Mouse (Mus musculus) kidney, postnatal 0 days (tissue): ENCODE results near the gene Klf3. TPM values are rescaled to one million over a fixed set of nuclear protein-coding genes. Genes with fewer than 3 reads are reported as not detected.

Source experiments
- ATAC-seq: fragments of 200-750 bp; cut with Nextera tagmentation; replicated peaks from 2 replicates; pipeline ENCODE4 v1.8.0; 2017; ENCODE audit warnings: low read depth, moderate number of reproducible peaks, moderate TSS enrichment, moderate library complexity; ENCODE audit not compliant: low FRiP score
- DNase-seq: peaks from one replicate; pipeline ENCODE4 v3.0.0-alpha.2; 2016; ENCODE audit warnings: low spot score
- H3K27ac ChIP-seq: fragments of 300-500 bp; sonication (generic); 2 replicates; pipeline ENCODE4 v1.5.1; 2014; ENCODE audit warnings: mild to moderate bottlenecking
- H3K27me3 ChIP-seq: fragments of 300-500 bp; sonication (generic); 2 replicates; pipeline ENCODE4 v1.6.1; 2014; ENCODE audit warnings: low read length, mixed read lengths; ENCODE audit not compliant: insufficient read depth
- H3K36me3 ChIP-seq: fragments of 300-500 bp; sonication (generic); 2 replicates; pipeline ENCODE4 v1.6.1; 2014; ENCODE audit warnings: low read length, mixed read lengths; ENCODE audit not compliant: insufficient read depth
- H3K4me1 ChIP-seq: fragments of 300-500 bp; sonication (generic); replicated peaks from 2 replicates; pipeline ENCODE4 v1.6.1; 2014; ENCODE audit warnings: antibody characterized with exemption, low read length, mixed read lengths; ENCODE audit not compliant: insufficient read depth
- H3K4me2 ChIP-seq: fragments of 300-500 bp; sonication (generic); 2 replicates; pipeline ENCODE4 v1.6.1; 2014; ENCODE audit warnings: mild to moderate bottlenecking, low read length, moderate library complexity, mixed read lengths
- H3K4me3 ChIP-seq: fragments of 300-500 bp; sonication (generic); replicated peaks from 2 replicates; pipeline ENCODE4 v1.5.1; 2014; ENCODE audit warnings: low read depth, low read length
- H3K9ac ChIP-seq: fragments of 300-500 bp; sonication (generic); 2 replicates; pipeline ENCODE4 v1.6.1; 2014; ENCODE audit warnings: low read depth, low read length
- H3K9me3 ChIP-seq: fragments of 300-500 bp; sonication (generic); replicated peaks from 2 replicates; pipeline ENCODE4 v1.6.1; 2016; ENCODE audit warnings: low read length, inconsistent platforms, mixed read lengths
- CTCF ChIP-seq: IDR thresholded peaks from 2 replicates; pipeline ENCODE4 v1.5.1; 2016; ENCODE audit warnings: antibody characterized with exemption, low read depth, mild to moderate bottlenecking, moderate library complexity
- WGBS: fragments of 180-500 bp; shearing (Covaris S2); extraction: QIAGEN DNeasy Blood & Tissue Kit; methylation state at CpG from one replicate; pipeline ENCODE4 v1.1.7; 2014; 5-methylcytosine and 5-hydroxymethylcytosine counted together
- polyA plus RNA-seq: library from polyadenylated mRNA; unstranded; fragments of >200 nt; fragmentation: Nextera tagmentation; extraction: Ambion mirVana; gene quantifications from 2 replicates; pipeline ENCODE4 v1.2.1, GENCODE M21; 2015

The Klf3 gene
- polyA plus RNA-seq, 1 experiment from 2014 or later, result 65.6 TPM

- 49% methylated on average over 24 of the region's 24 CpGs for WGBS
- Histone ChIP-seq H3K36me3 (no peaks in the 10 kb centered on the region), H3K27ac (peak overlapping the region; percentile 88), H3K9me3 (no peaks in the 10 kb centered on the region), H3K4me3 (no peak overlapping the region), H3K4me2 (peak overlapping the region; percentile 41), H3K9ac (no peak overlapping the region), H3K27me3 (no peaks in the 10 kb centered on the region), H3K4me1 (peaks cover 56% of the 10 kb centered on the region)
- no peak for TF ChIP-seq CTCF
- DNase-seq (peak; percentile 32), ATAC-seq (no peak)
These were observed 5.2 kb downstream of the Klf3 start for GRCm38 (mm10) chr5:64808106-64809010.

- 72% methylated on average over 7 of the region's 7 CpGs for WGBS
- TF ChIP-seq CTCF, result no peak
- DNase-seq (no peak), ATAC-seq (no peak)
- Histone ChIP-seq H3K4me3 (no peak overlapping the region), H3K9me3 (no peaks in the 10 kb centered on the region), H3K27me3 (no peaks in the 10 kb centered on the region), H3K27ac (peak overlapping the region; percentile 88; the same call in 1 of the 2 replicates), H3K9ac (no peak overlapping the region), H3K4me1 (peaks cover 62% of the 10 kb centered on the region), H3K36me3 (no peaks in the 10 kb centered on the region), H3K4me2 (no peak overlapping the region)
These were observed 6.1 kb downstream of the Klf3 start for GRCm38 (mm10) chr5:64809257-64809656.

- no peak overlapping the region for H3K4me3 ChIP-seq
- no peaks in the 10 kb centered on the region for H3K9me3 ChIP-seq
- H3K36me3 ChIP-seq, result 0 out of 2 replicates have a peak, but pooled peaks cover 4% of the 10 kb centered on the region
- no peak for TF ChIP-seq CTCF
- no peaks in the 10 kb centered on the region for H3K27me3 ChIP-seq
- no peak for DNase-seq
- H3K4me2 ChIP-seq, result no peak overlapping the region
- peaks cover 63% of the 10 kb centered on the region for H3K4me1 ChIP-seq
- WGBS, result 85% methylated on average over 11 of the region's 11 CpGs
- no peak overlapping the region for H3K9ac ChIP-seq
- no peak for ATAC-seq
- peak overlapping the region; percentile 88 for H3K27ac ChIP-seq
These were observed 6.7 kb downstream of the Klf3 start for GRCm38 (mm10) chr5:64809864-64810263.

- H3K9ac ChIP-seq, result peak overlapping the region; percentile 38; the same call in 1 of the 2 replicates
- H3K4me2 ChIP-seq, result peak overlapping the region; percentile 47
- DNase-seq (peak; percentile 82), ATAC-seq (peak; percentile 17)
- H3K36me3 ChIP-seq, result 0 out of 2 replicates have a peak, but pooled peaks cover 4% of the 10 kb centered on the region
- under 1% methylated on average over 8 of the region's 9 CpGs for WGBS
- H3K27me3 ChIP-seq, result no peaks in the 10 kb centered on the region
- no peak overlapping the region for H3K4me3 ChIP-seq
- no peak for TF ChIP-seq CTCF
- H3K27ac ChIP-seq, result peak overlapping the region; percentile 88
- peaks cover 63% of the 10 kb centered on the region for H3K4me1 ChIP-seq
- H3K9me3 ChIP-seq, result no peaks in the 10 kb centered on the region
These were observed 7.8 kb downstream of the Klf3 start for GRCm38 (mm10) chr5:64810860-64811499.

GRCm38 (mm10) chr5:64811500-64812123 lies 8.4 kb downstream of the Klf3 start:
- Histone ChIP-seq H3K27me3 (no peaks in the 10 kb centered on the region), H3K4me3 (no peak overlapping the region), H3K4me1 (peaks cover 62% of the 10 kb centered on the region), H3K36me3 (0 out of 2 replicates have a peak, but pooled peaks cover 4% of the 10 kb centered on the region), H3K9ac (peak overlapping the region; percentile 31), H3K4me2 (peak overlapping the region; percentile 47), H3K27ac (peak overlapping the region; percentile 88), H3K9me3 (no peaks in the 10 kb centered on the region)
- ATAC-seq, result peak; percentile 52
- no peak for TF ChIP-seq CTCF
- DNase-seq, result peak; percentile 42
- 5% methylated on average over 13 of the region's 14 CpGs for WGBS
